9 mouse cellular contexts compared by ENCODE assay signal in genomic region chr2:27423596-27423995, GRCm38 (mm10). TPM values are rescaled to one million over a fixed set of nuclear protein-coding genes. Genes with fewer than 3 reads are reported as not detected.
A peak's percentile ranks its signal among the peaks of the same experiment; 100 is the strongest.
DNase-seq lines count a peak whose midpoint lies in the region; ATAC-seq and TF ChIP-seq lines count a peak whose summit lies in the region.
"Had no signal": no experiment of that assay in that cellular context is flagged by ENCODE, and none has a peak within 500 bp of the region (broad histone marks: within the 10 kb centered on the region; RNA-seq: fewer than 3 reads in every experiment).

No protein-coding gene starts in this region.

- peak overlapping the region; percentile 47; the same call in 1 of the 2 replicates for H3K9ac ChIP-seq in hindbrain, embryonic 12.5 days

- TF ChIP-seq POLR2A in spleen, adult 2 months (IDR thresholded peaks at IDR 0.05; ENCODE audit: low read depth, low read length) = no peak

- peaks cover 29% of the 10 kb centered on the region for H3K4me1 ChIP-seq in spleen, adult 2 months (ENCODE audit: control insufficient read depth, insufficient read depth, insufficient read length)
- peaks cover 71% of the 10 kb centered on the region for H3K4me1 ChIP-seq in hindbrain, embryonic 12.5 days

- no peak for ATAC-seq in hindbrain, embryonic 12.5 days (ENCODE audit: low FRiP score)

- peak overlapping the region; percentile 8; the same call in 1 of the 2 replicates for H3K4me3 ChIP-seq in spleen, adult 2 months (ENCODE audit: extremely low read depth, insufficient read depth, insufficient read length)
- H3K4me3 ChIP-seq in hindbrain, embryonic 12.5 days = peak overlapping the region; percentile 75; the same call in 1 of the 2 replicates

- DNase-seq in spleen, adult 2 months (ENCODE audit: low read depth in 1 of 2, low spot score in 2 of 2) = no peak
- DNase-seq in spleen, postnatal 4 days (ENCODE audit: low spot score in 2 of 2) = no peak
- DNase-seq in lung, postnatal 36 days = peak; percentile 39
- no peak for DNase-seq in left cerebral cortex, adult 8-10 months (ENCODE audit: low spot score in 2 of 2)
- no peak for DNase-seq in layer of hippocampus, postnatal 36 days
- DNase-seq in layer of hippocampus, adult 9-11 months = no peak
- DNase-seq: adrenal gland, postnatal 25 days; thymus, postnatal 36 days had no signal

- peaks cover 2% of the 10 kb centered on the region; the same call in 1 of the 2 replicates for H3K27me3 ChIP-seq in spleen, adult 2 months (ENCODE audit: control insufficient read depth, insufficient read depth, low read length)
- no peaks in the 10 kb centered on the region for H3K27me3 ChIP-seq in hindbrain, embryonic 12.5 days

- no peaks in the 10 kb centered on the region for H3K9me3 ChIP-seq in hindbrain, embryonic 12.5 days (replicated peaks)

- no peak for TF ChIP-seq CTCF in spleen, adult 2 months (IDR thresholded peaks at IDR 0.05; ENCODE audit: extremely low read depth, insufficient read depth, insufficient read length, insufficient replicate concordance)

- no peak overlapping the region for H3K27ac ChIP-seq in spleen, adult 2 months (ENCODE audit: insufficient read depth, low read length)
- H3K27ac ChIP-seq in hindbrain, embryonic 12.5 days = no peak overlapping the region

- peak overlapping the region; percentile 96 for H3K4me2 ChIP-seq in hindbrain, embryonic 12.5 days (replicated peaks)

- no peaks in the 10 kb centered on the region for H3K36me3 ChIP-seq in spleen, adult 2 months (ENCODE audit: control insufficient read depth, insufficient read depth, low read length)
- no peaks in the 10 kb centered on the region for H3K36me3 ChIP-seq in hindbrain, embryonic 12.5 days

- WGBS in spleen, adult 2 months = 87% methylated on average over 7 of the region's 7 CpGs
- WGBS in hindbrain, embryonic 12.5 days = 71% methylated on average over 7 of the region's 7 CpGs

RNA-seq across cellular contexts. Expression of gene Vav2, which starts 3.2 kb away (rescaled TPM):
- 53.8 and 67.1 TPM in 2 replicates for polyA plus RNA-seq in spleen, adult 2 months (2012; rRNA removed)
- polyA plus RNA-seq in hindbrain, embryonic 12.5 days (2016; fragmentation: Nextera tagmentation; extraction: Ambion mirVana) = 23.0 and 23.6 TPM in 2 replicates
- total RNA-seq in left cerebral cortex, adult 8-10 months (2022) = 10 to 100 TPM in 2 of 4 experiments, 1 to 10 TPM in 2; 9.1 to 11.0 (median 9.8) TPM
- 10 to 100 TPM; 11.2 to 11.5 TPM for total RNA-seq in layer of hippocampus, postnatal 36 days (2021)

RNA-seq across cellular contexts. Expression of gene Brd3os, which starts 18.5 kb away (rescaled TPM):
- polyA plus RNA-seq in spleen, adult 2 months (2012; rRNA removed) = 1.8 and 2.4 TPM in 2 replicates
- polyA plus RNA-seq in hindbrain, embryonic 12.5 days (2016; fragmentation: Nextera tagmentation; extraction: Ambion mirVana) = 18.9 and 19.3 TPM in 2 replicates
- total RNA-seq in left cerebral cortex, adult 8-10 months (2022) = 10 to 100 TPM; 28.5 to 30.9 (median 28.8) TPM
- 10 to 100 TPM; 22.6 to 24.0 TPM for total RNA-seq in layer of hippocampus, postnatal 36 days (2021)
